Mouse (Mus musculus) yolk sac, embryonic 10.5 days (tissue): ENCODE data around the gene Ginm1.
A peak's percentile ranks its signal among the peaks of the same experiment; 100 is the strongest.

ENCODE experiments used
- DNase-seq: peaks from one replicate; pipeline ENCODE4 v3.0.0-alpha.2; 2017; ENCODE audit warnings: low spot score

The Ginm1 gene

DNA sequence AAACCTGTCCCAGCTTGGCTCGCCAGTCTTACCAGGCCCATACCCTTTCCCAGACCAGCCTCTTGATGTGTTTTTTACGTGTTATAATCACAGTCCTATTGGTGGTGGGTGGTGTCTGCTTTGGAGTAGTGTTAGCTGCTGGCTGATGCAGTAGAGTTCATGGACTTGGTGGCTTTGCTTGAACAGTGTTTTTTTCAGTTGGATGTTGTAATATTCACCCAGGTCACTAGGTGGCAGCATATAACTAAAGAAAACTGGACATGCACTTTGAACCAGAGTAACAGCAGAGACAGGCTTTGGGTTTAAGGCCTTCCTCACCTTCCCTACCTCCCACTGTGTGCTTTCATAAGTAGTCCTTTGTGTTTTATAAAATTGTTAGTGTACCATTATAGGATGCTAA lies 17.3 kb upstream of the Ginm1 start:
- peak; percentile 63 for DNase-seq

DNA sequence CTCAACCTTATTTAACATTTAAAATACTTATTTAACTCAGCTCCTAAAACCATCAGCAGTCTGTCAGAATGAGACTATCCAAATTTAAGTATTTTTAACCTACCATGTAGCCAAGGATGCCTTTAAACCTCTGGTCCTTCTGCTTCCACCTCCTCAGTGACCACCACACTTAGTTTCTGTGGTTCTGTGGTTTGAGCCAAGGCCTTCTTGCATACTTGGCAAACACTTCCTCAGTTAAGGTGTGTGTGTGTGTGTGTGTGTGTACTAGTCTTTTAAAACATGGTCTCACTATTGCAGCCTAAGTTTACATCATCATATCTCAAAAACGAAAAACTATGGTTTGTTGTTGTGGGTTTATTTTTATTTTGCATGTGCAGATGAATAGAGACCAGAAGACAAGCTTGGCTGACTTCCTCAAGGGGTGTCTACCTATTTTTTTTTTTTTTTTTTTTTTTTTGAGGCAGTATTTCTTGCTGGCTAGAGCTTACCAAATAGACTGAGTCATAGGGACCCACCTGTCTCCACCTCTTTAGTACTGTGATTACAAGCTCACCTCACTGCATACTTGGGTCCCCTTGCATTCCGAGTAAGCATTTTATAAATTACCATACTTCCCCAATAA lies 10.0 kb upstream of the Ginm1 start:
- no peak for DNase-seq

DNA sequence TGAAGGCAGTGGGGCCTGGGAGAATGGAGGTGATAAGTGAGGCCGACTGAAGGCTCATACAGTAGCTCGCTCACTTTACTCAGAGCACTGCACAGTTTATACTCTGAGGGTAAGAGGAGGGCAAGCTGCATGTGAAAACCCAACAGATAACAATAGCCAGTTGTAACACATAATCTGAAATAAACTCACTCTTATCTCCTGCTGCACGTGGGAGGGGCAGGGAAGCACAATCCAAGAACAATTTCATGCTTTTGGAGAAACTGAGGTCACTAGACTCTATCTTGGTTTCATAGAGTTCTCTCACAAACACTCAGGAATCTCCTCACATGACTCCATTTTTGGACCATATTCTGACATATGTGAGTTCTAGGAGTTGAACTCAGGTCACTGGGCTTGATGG lies 8.6 kb upstream of the Ginm1 start:
- no peak for DNase-seq

DNA sequence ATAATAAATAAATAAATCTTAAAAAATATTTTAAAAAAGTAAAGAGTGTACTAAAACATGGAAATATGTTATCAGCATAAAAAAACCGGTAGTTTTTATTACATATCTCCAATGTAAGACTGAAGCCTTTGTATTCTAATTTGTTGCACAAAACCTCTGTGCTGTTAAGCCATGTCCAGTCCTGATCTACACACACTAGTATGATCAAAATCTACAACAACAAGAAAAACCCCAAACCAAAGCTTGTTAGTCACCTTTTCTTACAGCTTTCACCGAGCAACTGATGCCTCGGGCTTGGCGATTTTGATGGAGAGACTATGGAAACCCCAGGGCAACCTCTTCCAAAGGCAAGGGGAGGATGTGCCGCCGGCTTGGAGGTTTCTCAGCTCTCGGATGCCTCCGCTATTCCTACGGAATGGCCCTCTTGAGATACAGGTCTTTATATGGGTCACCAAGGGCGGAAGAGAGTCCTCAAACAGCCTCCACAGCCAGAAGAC lies 322 bp downstream of the Ginm1 start:
- DNase-seq, result no peak

DNA sequence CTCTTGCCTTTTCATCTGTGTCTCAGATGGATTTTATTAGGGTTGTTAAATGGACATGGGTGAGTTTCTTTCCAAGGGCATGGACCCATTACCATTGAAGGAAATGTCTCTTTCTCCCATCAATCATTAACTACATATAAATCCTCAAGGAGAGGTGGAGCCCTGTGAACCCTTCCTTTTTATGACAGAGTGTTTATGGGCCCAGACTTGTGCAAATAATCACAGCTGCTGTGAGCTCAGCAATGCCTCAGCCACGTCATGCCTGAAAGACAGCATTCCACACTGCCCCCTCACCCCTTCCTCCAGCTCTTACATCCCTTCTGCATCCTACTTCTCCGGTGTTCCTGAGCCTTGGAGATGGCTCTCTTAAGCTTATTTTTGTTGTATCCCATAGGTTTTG lies 5.3 kb downstream of the Ginm1 start:
- peak; percentile 26 for DNase-seq

DNA sequence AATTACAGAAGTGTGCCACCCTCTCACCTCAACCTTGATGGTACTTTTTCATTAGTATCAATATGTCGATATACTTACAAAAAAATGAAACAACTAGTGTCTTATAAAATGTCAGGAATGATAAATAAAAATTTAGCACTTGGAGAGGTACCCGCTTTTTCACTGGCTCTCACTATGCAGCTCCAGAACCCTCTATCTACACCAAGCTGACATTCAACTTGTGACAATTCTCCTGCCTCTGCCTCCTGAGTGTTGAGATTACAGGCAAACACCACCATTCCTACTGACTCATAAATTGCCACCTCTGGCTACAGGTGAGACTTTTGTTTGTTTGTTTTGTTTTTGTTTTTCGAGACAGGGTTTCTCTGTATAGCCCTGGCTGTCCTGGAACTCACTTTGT lies 11.4 kb downstream of the Ginm1 start:
- DNase-seq, result no peak

DNA sequence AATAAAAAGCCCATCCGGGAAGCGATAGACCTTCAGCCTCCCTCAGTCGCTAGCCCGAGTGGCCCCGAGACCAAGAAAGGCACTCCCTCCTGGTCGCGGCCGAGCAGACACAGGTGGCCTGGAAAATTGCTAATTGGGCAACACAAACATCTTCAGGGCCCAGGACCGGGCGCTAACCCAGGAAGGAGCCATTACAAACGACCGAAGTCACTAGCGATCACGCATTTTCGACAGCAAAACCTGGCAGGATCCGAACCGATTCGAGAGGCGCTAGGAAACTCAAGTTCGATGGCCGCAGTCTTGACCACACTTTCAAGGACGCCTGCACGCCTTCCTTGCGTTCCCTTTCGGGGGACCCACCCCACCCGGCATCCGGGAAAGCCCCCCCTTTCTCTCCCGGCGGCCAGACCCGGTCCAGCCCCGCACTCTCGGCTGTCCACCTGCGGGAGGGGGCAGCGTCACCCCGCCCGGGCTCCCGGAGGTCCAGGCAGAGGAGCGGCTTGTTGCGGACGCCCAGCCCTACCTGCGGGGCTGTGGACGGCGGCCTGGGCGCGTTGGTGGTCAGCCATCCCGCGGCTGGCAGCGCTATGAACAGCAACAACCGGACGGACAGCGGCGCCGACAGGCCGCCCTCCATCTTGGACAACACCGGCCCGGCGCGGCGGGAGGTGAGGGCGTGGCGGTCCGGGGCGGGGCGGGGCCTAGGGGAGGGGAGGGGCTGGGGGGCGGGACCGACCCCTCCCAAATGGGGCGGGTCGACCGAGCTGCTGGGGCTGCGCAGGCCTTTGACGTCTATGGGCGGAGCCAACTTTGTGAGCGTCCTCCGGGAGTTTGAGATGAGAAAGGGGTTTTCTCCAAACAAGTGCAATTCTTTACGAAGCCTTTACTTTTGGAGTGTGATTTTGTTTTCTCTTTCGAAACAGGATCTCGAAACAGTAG lies 12.1 kb downstream of the Ginm1 start:
- DNase-seq, result peak; percentile 91

DNA sequence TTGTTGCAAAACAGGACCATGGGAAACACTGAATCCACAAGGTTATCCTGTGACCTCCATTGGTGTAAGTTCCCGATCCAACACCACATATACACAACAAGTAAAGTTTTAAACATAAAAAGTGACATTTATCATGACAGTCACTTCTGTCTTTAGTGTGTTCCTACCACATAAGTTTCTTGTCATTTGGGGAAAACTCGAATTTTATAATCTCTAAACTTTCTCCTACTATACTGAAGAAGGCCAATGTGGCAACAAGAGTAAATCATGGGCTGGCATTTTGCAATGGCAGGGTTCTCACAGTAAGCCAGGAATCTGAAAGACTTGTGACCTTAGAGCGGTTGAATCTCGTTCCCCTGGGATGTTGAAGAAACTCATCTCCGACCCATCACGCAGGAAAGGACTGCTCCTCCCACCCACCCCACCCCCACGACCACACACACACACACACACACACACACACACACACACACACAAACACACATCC lies 12.8 kb downstream of the Ginm1 start:
- DNase-seq, result no peak

DNA sequence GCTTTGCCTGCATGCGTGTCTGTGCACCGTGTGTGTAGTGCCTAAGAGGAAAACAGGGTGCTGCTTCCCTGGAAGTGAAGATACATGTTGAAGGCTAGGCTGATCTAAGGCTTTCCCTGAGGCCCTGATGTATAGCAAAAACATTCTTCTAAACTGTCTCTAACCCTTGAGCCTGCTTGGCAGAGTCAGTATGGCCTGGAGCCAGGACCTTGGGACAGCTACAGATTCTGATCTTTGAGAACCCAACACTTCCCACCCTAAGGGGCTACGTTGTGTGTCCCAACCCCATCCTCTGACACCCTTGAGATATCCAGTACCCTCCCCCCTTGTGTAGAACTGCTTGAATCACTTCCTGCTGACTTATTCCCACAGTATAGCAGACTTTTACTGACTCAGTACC lies 14.3 kb downstream of the Ginm1 start:
- DNase-seq, result no peak

DNA sequence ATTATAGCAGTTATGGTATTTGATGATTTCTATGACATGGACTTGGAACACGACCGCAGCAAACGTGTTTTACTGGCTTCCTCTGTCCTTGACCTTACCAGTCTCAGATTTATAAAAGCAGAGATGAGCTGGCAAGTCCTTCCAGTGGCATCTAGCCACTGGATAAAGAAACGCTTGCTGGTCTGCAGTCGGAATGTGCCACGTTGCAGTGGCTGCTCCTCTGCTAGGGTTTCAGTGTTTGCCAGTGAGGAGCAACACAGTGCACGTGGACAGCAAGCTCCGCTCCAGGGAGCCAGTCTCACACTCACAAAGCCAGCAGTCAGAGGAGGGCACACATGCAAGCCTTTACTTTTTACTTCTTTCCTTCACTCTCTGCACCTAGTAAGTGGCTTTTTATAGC lies 17.2 kb downstream of the Ginm1 start:
- DNase-seq, result no peak

DNA sequence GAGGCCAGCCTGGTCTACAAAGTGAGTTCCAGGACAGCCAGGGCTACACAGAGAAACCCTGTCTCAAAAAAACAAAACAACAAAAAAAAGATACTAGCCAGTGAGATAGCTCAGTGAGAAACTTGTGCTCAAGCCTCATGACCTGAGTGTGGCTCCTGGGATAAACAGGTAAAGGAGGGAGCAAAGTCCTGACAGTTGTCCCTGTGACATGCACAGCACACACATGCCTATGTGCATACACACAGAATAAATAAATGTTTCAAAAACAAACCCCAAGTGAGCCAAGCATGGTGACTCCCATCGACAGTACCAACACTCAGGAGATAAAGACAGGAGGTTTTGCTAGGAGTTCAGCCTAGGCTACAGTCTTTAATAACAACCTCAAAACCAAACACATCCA lies 19.9 kb downstream of the Ginm1 start:
- DNase-seq, result no peak

DNA sequence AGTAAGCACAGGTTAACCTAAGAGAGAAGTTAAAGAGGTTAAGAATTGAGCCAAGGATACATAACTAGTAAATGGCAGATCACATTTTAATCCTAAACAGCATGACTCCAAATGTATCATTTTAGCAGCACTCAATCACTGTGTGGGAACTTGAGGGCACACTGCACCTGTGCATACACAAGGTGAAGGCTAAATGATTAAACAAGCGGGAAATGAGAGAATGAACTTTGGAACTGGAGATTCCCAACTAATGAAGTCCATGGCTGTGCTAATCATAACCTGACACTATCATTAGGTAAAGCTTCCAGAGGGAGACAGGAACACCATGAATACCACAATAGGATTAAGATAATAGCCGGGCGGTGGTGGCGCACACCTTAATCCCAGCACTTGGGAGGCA lies 20.3 kb downstream of the Ginm1 start:
- DNase-seq, result no peak

DNA sequence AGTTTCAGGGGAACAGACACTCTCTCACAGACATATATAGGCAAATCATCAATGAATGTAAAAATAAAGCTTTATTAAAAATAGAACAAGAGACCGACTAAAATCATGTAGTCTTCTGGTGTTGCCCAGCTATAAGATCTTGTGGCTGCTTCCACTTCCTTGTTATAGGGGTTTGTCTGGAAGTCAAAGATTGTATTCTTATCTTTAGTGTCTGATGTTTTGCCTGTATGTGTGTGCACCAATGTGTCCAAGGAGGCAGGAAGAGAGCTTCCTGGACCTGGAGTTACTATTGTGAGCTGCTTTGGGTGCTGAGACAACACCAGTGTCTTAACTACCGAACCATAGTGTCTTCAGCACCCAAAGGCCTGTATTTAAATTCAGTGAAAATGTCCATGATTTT lies 35.1 kb downstream of the Ginm1 start:
- DNase-seq, result no peak

DNA sequence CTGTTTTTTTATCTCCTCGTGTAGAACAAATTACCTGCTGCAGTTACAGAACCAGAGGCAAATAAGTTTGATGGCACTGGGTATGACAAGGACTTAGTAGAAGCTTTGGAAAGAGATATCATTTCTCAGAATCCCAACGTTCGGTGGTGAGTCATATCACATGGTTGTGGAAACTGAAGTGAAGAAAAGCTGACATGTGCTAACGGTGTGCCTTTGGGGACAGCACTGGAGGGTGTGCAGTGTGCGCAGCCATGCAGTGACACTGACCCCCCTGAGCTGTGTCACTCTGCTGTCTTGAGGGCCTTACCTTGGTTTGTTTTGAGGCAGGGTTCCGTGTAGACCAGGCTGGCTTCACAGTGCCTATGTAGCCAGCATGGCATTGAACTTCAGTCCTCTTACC lies 43.9 kb downstream of the Ginm1 start:
- DNase-seq, result no peak

DNA sequence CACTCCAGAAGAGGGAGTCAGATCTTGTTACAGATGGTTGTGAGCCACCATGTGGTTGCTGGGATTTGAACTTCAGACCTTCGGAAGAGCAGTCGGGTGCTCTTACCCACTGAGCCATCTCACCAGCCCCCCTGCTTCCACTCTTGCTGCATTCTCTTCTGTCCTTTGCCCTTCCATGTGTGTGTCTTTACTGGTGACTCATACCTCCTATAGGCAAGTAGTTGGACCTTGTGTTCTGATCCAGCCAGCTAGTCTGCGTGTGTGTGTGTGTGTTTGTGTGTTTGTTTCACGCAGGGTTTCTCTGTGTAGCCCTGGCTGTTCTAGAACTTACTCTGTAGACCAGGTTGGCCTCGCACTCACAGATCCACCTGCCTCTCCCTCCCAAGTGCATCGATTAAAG lies 47.1 kb downstream of the Ginm1 start:
- DNase-seq, result peak; percentile 21

DNA sequence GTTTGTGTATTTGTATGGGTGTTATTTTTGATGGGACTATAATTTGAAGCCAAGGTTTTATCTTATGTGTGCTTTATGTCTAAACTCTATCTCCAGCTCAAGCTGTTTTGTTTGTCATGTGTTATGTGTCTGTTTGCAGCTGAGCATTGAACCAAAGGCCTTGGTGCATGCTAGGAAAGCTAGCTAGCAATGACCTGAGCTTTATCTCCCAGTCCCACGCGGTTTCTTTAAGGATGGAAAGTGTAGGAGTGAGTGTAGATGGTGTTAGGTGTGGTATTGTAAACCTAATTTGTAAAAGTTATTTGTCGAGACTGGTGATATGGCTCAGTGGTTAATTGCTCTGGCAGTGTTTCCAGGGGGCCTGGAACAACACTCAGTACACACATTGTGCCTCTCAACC lies 54.7 kb downstream of the Ginm1 start:
- DNase-seq, result no peak

DNA sequence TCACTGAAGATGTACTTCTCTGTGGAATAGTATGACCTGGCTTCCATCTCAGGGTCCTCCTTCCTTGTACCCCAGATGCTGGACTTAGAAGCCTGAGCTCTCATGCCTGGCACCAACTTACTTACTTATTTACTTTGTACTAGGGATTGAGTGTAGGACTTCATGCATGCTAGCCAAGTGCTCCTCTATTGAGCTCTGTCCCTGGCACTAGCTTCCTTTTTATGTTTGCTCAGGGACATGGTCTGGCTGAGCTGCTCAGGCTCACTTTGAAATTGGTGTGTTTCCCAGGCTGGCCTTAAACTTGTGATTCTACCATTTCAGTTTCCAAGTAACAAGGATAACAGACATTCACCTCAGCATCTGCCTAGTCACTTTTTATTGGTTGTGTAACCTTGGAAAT lies 55.5 kb downstream of the Ginm1 start:
- DNase-seq, result no peak

DNA sequence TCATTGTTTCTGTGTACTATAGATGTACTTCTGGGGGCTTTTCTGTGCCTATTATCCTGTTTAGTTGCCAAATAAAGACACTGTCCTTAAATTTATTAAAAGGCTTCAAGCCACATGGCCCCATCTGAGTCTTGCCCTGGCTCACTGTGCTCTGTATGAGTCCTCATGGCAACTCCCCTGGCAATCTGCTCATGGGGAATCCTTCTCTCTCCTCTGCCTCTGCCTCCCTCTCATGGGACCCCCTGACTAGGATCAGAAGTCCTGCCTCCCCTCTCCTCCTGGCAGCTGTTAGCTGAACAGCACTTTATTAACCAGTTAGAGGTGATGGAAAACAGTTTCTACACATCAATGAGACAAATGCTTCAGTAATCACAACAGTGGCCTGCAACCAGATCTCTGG lies 61.0 kb downstream of the Ginm1 start:
- DNase-seq, result no peak

DNA sequence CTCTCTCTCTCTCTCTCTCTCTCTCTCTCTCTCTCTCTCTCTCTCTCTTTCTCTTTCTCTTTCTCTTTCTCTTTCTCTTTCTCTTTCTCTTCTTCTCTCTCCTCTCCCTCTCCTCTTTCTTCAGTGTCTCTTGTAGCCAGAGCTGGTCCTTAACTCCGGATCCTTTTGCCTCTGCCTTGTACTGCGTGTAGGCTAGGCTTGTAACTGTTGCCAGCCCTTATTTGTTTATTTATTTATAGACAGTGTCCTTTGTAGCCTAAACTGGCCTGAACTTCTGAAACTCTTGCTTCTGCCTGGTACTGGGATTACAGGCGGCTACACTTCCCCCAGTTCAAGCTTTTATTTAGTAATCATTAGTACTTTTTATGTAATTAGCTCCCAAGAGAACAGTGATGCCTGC lies 65.6 kb downstream of the Ginm1 start:
- no peak for DNase-seq

DNA sequence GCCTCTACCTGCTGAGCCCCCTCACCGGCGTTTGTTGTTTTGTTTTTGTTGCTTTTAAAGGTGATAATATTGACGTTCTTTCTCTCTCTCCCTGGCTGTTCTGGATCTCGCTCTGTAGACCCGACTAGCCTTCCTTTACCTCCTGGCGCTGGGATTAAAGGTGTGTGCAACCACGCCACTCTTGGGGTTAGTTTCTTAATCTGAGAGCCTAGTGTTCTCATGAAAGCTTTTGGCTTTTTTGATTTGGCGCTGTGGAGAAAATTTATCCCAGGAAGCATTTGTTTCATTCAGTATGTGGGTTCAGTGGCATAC lies 66.2 kb downstream of the Ginm1 start:
- DNase-seq, result no peak

DNA sequence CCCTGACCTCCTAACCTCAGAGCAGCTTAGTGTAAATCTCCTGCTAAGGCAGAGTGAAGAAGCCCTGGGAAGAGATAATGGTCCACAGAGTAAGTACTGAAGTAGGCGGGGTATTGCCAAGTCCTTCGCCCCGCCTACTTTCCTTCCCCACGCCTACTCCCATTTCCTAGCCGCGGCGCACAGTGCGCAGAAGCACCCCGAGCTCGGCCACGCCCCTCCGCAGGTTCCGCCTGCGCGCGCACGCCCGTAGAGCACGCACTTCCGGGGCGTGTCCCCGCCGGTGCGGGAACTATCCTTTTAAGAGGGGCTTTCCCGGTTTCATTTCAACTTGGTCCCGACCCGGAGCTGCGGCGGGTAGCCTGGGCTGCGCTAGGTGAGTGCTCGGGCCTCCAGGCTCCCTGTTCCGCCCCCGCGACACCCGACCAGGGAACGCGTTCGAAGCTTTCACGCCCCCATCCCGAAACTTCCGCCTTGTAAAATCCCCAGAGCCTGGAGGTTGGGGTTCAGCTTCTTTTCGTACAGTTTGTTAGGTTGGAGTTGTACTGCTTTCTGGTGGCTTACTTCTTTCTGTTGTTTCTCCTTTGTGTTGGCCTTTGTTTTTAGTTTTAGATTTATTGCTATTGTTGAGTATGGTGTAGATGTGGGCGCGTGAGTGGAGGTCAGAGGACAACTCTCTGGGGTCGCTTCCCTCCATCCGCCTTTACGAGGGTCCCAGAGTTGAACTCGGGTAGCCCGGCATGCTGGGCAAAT lies 66.7 kb downstream of the Ginm1 start, which contains the start of gene Katna1:
TSS of gene Katna1 (plus strand) at position 250 of the 750 bp plus-strand sequence.
- peak; percentile 95 for DNase-seq
